Mouse (Mus musculus): Measurements from ENCODE around the gene Cryl1.

Cryl1 gene

GRCm38 (mm10) chr14:57372348-57373102 lies 25.8 kb downstream of the Cryl1 start:
- peak; percentile 87 to 91 for DNase-seq (ENCODE audit: low spot score in 2 of 2)

GRCm38 (mm10) chr14:57367327-57367726 lies 31.0 kb downstream of the Cryl1 start:
- DNase-seq (ENCODE audit: low spot score in 2 of 2) = no peak

- no peak for DNase-seq (ENCODE audit: low spot score in 2 of 2)
These were observed 31.6 kb downstream of the Cryl1 start for GRCm38 (mm10) chr14:57366724-57367123.

- no peak for DNase-seq (ENCODE audit: low spot score in 2 of 2)
These were observed 33.0 kb downstream of the Cryl1 start for GRCm38 (mm10) chr14:57365341-57365740.

- no peak for DNase-seq (ENCODE audit: low spot score in 2 of 2)
These were observed 34.5 kb downstream of the Cryl1 start for GRCm38 (mm10) chr14:57363833-57364232.

- DNase-seq (ENCODE audit: low spot score in 2 of 2) = peak; percentile 84
These were observed 35.3 kb downstream of the Cryl1 start for GRCm38 (mm10) chr14:57362726-57363660.

- DNase-seq (ENCODE audit: low spot score in 2 of 2) = no peak
These were observed 41.3 kb downstream of the Cryl1 start for GRCm38 (mm10) chr14:57357030-57357429.

GRCm38 (mm10) chr14:57351521-57352235 lies 46.7 kb downstream of the Cryl1 start:
- DNase-seq (ENCODE audit: low spot score in 2 of 2) = no peak

GRCm38 (mm10) chr14:57349955-57350354 lies 48.4 kb downstream of the Cryl1 start:
- no peak for DNase-seq (ENCODE audit: low spot score in 2 of 2)

GRCm38 (mm10) chr14:57348155-57348554 lies 50.2 kb downstream of the Cryl1 start:
- DNase-seq (ENCODE audit: low spot score in 2 of 2) = no peak

GRCm38 (mm10) chr14:57346135-57346534 lies 52.2 kb downstream of the Cryl1 start:
- no peak for DNase-seq (ENCODE audit: low spot score in 2 of 2)

- DNase-seq (ENCODE audit: low spot score in 2 of 2) = no peak
These were observed 53.4 kb downstream of the Cryl1 start for GRCm38 (mm10) chr14:57344781-57345492.

GRCm38 (mm10) chr14:57343057-57343750 lies 55.1 kb downstream of the Cryl1 start:
- no peak for DNase-seq (ENCODE audit: low spot score in 2 of 2)

GRCm38 (mm10) chr14:57342316-57343055 lies 55.8 kb downstream of the Cryl1 start:
- DNase-seq (ENCODE audit: low spot score in 2 of 2) = no peak

GRCm38 (mm10) chr14:57338666-57339065 lies 59.7 kb downstream of the Cryl1 start:
- no peak for DNase-seq (ENCODE audit: low spot score in 2 of 2)

GRCm38 (mm10) chr14:57334833-57335232 lies 63.5 kb downstream of the Cryl1 start:
- DNase-seq (ENCODE audit: low spot score in 2 of 2) = peak in 1 of 2 experiments; percentile 8

- DNase-seq (ENCODE audit: low spot score in 2 of 2) = no peak
These were observed 65.8 kb downstream of the Cryl1 start for GRCm38 (mm10) chr14:57332503-57332902.

- DNase-seq (ENCODE audit: low spot score in 2 of 2) = no peak
These were observed 67.2 kb downstream of the Cryl1 start for GRCm38 (mm10) chr14:57331097-57331496.

GRCm38 (mm10) chr14:57329600-57329999 lies 68.7 kb downstream of the Cryl1 start:
- no peak for DNase-seq (ENCODE audit: low spot score in 2 of 2)

GRCm38 (mm10) chr14:57326771-57327170 lies 71.6 kb downstream of the Cryl1 start:
- no peak for DNase-seq (ENCODE audit: low spot score in 2 of 2)
